ENCODE assay signal across 8 mouse cellular contexts in genomic region chr7:100371495-100372451, GRCm38 (mm10). TPM values are rescaled to one million over a fixed set of nuclear protein-coding genes. Genes with fewer than 3 reads are reported as not detected.
A peak's percentile ranks its signal among the peaks of the same experiment; 100 is the strongest.
DNase-seq lines count a peak whose midpoint lies in the region; ATAC-seq and TF ChIP-seq lines count a peak whose summit lies in the region.

Gene C2cd3, plus strand, starts transcription at chr7:100372233.
Gene Ppme1, minus strand, starts transcription at chr7:100372307.

- TF ChIP-seq POLR2A in heart, adult 2 months (IDR thresholded peaks at IDR 0.05; ENCODE audit: insufficient read depth, low read depth, low read length) = peak; percentile 97

- TF ChIP-seq EP300 in heart, adult 2 months (IDR thresholded peaks at IDR 0.05; ENCODE audit: insufficient read depth, low read depth, low read length) = peak; percentile 37

- peak within 1 kb of the TSS; percentile 91 for H3K27ac ChIP-seq in embryonic facial prominence, embryonic 14.5 days (replicated peaks; ENCODE audit: low read depth, low read length)
- H3K27ac ChIP-seq in heart, adult 2 months = peak within 1 kb of the TSS; percentile 97
- peak within 1 kb of the TSS; percentile 87 for H3K27ac ChIP-seq in limb, embryonic 13.5 days
- H3K27ac ChIP-seq in midbrain, embryonic 16.5 days (ENCODE audit: low read length) = peak within 1 kb of the TSS; percentile 85

- peak within 1 kb of the TSS; percentile 67 for H3K4me3 ChIP-seq in embryonic facial prominence, embryonic 14.5 days (ENCODE audit: low read depth, low read length)
- H3K4me3 ChIP-seq in heart, adult 2 months = peak within 1 kb of the TSS; percentile 71
- peak within 1 kb of the TSS; percentile 72 for H3K4me3 ChIP-seq in limb, embryonic 13.5 days
- peak within 1 kb of the TSS; percentile 68 for H3K4me3 ChIP-seq in midbrain, embryonic 16.5 days (ENCODE audit: low read depth, low read length)

- H3K9ac ChIP-seq in embryonic facial prominence, embryonic 14.5 days (ENCODE audit: low read depth, low read length) = peak within 1 kb of the TSS; percentile 73
- H3K9ac ChIP-seq in heart, adult 2 months (ENCODE audit: low read depth, low read length) = peak within 1 kb of the TSS; percentile 93
- H3K9ac ChIP-seq in limb, embryonic 13.5 days = peak within 1 kb of the TSS; percentile 84
- H3K9ac ChIP-seq in midbrain, embryonic 16.5 days (ENCODE audit: low read depth, low read length) = peak within 1 kb of the TSS; percentile 84

- TF ChIP-seq CTCF in heart, adult 2 months (IDR thresholded peaks at IDR 0.05) = peak; percentile 78

- intact Hi-C loops in heart, adult 2 months (cut with DNase I) = loop anchor here (5.0 kb wide), 2 partner anchors 336 to 889 kb away; partner anchors contain the start of genes Fam168a and Rps3

- H3K79me2 ChIP-seq in heart, adult 2 months (replicated peaks; ENCODE audit: control insufficient read depth, insufficient read depth, low read length) = peaks cover 2% of the 10 kb centered on the region

- peak; percentile 98 for ATAC-seq in embryonic facial prominence, embryonic 14.5 days (ENCODE audit: low read depth)
- peak; percentile 99 for ATAC-seq in limb, embryonic 13.5 days (ENCODE audit: low FRiP score, low read depth)
- ATAC-seq in midbrain, embryonic 16.5 days = peak; percentile 99

- no peaks in the 10 kb centered on the region for H3K27me3 ChIP-seq in embryonic facial prominence, embryonic 14.5 days (replicated peaks; ENCODE audit: control insufficient read depth, insufficient read depth, low read length)
- no peaks in the 10 kb centered on the region for H3K27me3 ChIP-seq in heart, adult 2 months (ENCODE audit: control insufficient read depth, insufficient read depth, low read length)
- no peaks in the 10 kb centered on the region for H3K27me3 ChIP-seq in limb, embryonic 13.5 days
- H3K27me3 ChIP-seq in midbrain, embryonic 16.5 days (ENCODE audit: control insufficient read depth, insufficient read depth, low read depth, low read length) = no peaks in the 10 kb centered on the region

- peak; percentile 100 for DNase-seq in 3T3-L1 (ENCODE audit: low read depth, low spot score)
- peak; percentile 95 for DNase-seq in adrenal gland, postnatal 4 days (ENCODE audit: low spot score in 2 of 2)
- DNase-seq in embryonic facial prominence, embryonic 14.5 days (ENCODE audit: low spot score) = peak; percentile 100
- DNase-seq in heart, adult 2 months = peak; percentile 99
- peak; percentile 99 to 100 for DNase-seq in kidney, adult 8-10 months
- DNase-seq in spleen, postnatal 10 days (ENCODE audit: low spot score in 2 of 2) = peak; percentile 98 to 99

- peaks cover 16% of the 10 kb centered on the region for H3K4me1 ChIP-seq in embryonic facial prominence, embryonic 14.5 days (ENCODE audit: control insufficient read depth, insufficient read depth, low read length)
- no peaks in the 10 kb centered on the region; the same call in none of the 2 replicates for H3K4me1 ChIP-seq in heart, adult 2 months (ENCODE audit: control insufficient read depth, insufficient read depth, low read length)
- H3K4me1 ChIP-seq in limb, embryonic 13.5 days = peaks cover 27% of the 10 kb centered on the region
- H3K4me1 ChIP-seq in midbrain, embryonic 16.5 days (ENCODE audit: control insufficient read depth, insufficient read depth, low read length) = peaks cover 30% of the 10 kb centered on the region

- H3K9me3 ChIP-seq in embryonic facial prominence, embryonic 14.5 days (ENCODE audit: control insufficient read depth, low read length) = no peaks in the 10 kb centered on the region
- no peaks in the 10 kb centered on the region for H3K9me3 ChIP-seq in limb, embryonic 13.5 days
- no peaks in the 10 kb centered on the region for H3K9me3 ChIP-seq in midbrain, embryonic 16.5 days (replicated peaks; ENCODE audit: control insufficient read depth, low read length, poor library complexity, severe bottlenecking)

- peak within 1 kb of the TSS; percentile 71 for H3K4me2 ChIP-seq in embryonic facial prominence, embryonic 14.5 days (ENCODE audit: low read depth, low read length)
- peak within 1 kb of the TSS; percentile 75 for H3K4me2 ChIP-seq in limb, embryonic 13.5 days (replicated peaks)
- peak within 1 kb of the TSS; percentile 73 for H3K4me2 ChIP-seq in midbrain, embryonic 16.5 days (ENCODE audit: low read length)

- H3K36me3 ChIP-seq in embryonic facial prominence, embryonic 14.5 days (ENCODE audit: control insufficient read depth, insufficient read depth, low read length) = peaks cover 21% of the 10 kb centered on the region
- H3K36me3 ChIP-seq in heart, adult 2 months (ENCODE audit: control insufficient read depth, insufficient read depth, low read length) = peaks cover 14% of the 10 kb centered on the region
- peaks cover 14% of the 10 kb centered on the region for H3K36me3 ChIP-seq in limb, embryonic 13.5 days
- H3K36me3 ChIP-seq in midbrain, embryonic 16.5 days (ENCODE audit: control insufficient read depth, insufficient read depth, low read length) = peaks cover 3% of the 10 kb centered on the region; the same call in 1 of the 2 replicates

- under 1% methylated on average over 53 of the region's 54 CpGs for WGBS in embryonic facial prominence, embryonic 14.5 days
- WGBS in heart, adult 2 months = under 1% methylated on average over 54 of the region's 54 CpGs
- under 1% methylated on average over 54 of the region's 54 CpGs for WGBS in limb, embryonic 13.5 days
- WGBS in midbrain, embryonic 16.5 days = under 1% methylated on average over 54 of the region's 54 CpGs

RNA-seq across cellular contexts. Expression of gene C2cd3, which starts in this region (rescaled TPM):
- 10 to 100 TPM; 22.1 to 26.2 TPM for total RNA-seq in adrenal gland, postnatal 4 days (2021)
- polyA plus RNA-seq in embryonic facial prominence, embryonic 14.5 days (2014; fragmentation: Nextera tagmentation; extraction: Ambion mirVana) = 21.7 and 25.3 TPM in 2 replicates
- total RNA-seq in heart, adult 2 months (2021) = 1 to 10 TPM; 7.0 to 8.4 TPM
- polyA plus RNA-seq in heart, adult 2 months (2012; rRNA removed) = 6.6 and 8.5 TPM in 2 replicates
- polyA plus RNA-seq in limb, embryonic 13.5 days (2015; fragmentation: Nextera tagmentation; extraction: Ambion mirVana) = 24.0 and 28.0 TPM in 2 replicates
- 16.7 and 19.5 TPM in 2 replicates for polyA plus RNA-seq in midbrain, embryonic 16.5 days (2015; fragmentation: Nextera tagmentation; extraction: Ambion mirVana)

RNA-seq across cellular contexts. Expression of gene Ppme1, which starts in this region (rescaled TPM):
- total RNA-seq in adrenal gland, postnatal 4 days (2021) = 10 to 100 TPM; 46.5 to 48.8 TPM
- polyA plus RNA-seq in embryonic facial prominence, embryonic 14.5 days (2014; fragmentation: Nextera tagmentation; extraction: Ambion mirVana) = 49.4 and 53.3 TPM in 2 replicates
- total RNA-seq in heart, adult 2 months (2021) = 10 to 100 TPM; 32.5 to 35.8 TPM
- 80.7 and 118 TPM in 2 replicates for polyA plus RNA-seq in heart, adult 2 months (2012; rRNA removed)
- polyA plus RNA-seq in limb, embryonic 13.5 days (2015; fragmentation: Nextera tagmentation; extraction: Ambion mirVana) = 50.8 and 53.6 TPM in 2 replicates
- 160 and 170 TPM in 2 replicates for polyA plus RNA-seq in midbrain, embryonic 16.5 days (2015; fragmentation: Nextera tagmentation; extraction: Ambion mirVana)

Comparison
In these comparisons a context has a peak if more than half of its experiments do, and no peak if none do; other contexts are left out.
1. Peak in every context shown above with its lines: DNase-seq, ATAC-seq, H3K4me3 ChIP-seq and H3K27ac ChIP-seq.